Mouse (Mus musculus) stomach, postnatal 0 days (tissue): ENCODE measurements around the gene Ndufs6. TPM values are rescaled to one million over a fixed set of nuclear protein-coding genes. Genes with fewer than 3 reads are reported as not detected.

ENCODE experiments used
- ATAC-seq: fragments of 200-750 bp; cut with Nextera tagmentation; 2 replicates; pipeline ENCODE4 v1.8.0; 2017; ENCODE audit not compliant: low FRiP score, low TSS enrichment
- DNase-seq: peaks from one replicate; pipeline ENCODE4 v3.0.0-alpha.2; 2016; ENCODE audit warnings: low spot score
- H3K27ac ChIP-seq: fragments of 300-500 bp; sonication (generic); replicated peaks from 2 replicates; pipeline ENCODE4 v1.5.1; 2014; ENCODE audit warnings: mild to moderate bottlenecking, control low read depth
- H3K27me3 ChIP-seq: fragments of 300-500 bp; sonication (generic); 2 replicates; pipeline ENCODE4 v1.6.1; 2014; ENCODE audit warnings: low read length; ENCODE audit not compliant: control insufficient read depth, insufficient read depth
- H3K36me3 ChIP-seq: fragments of 300-500 bp; sonication (generic); 2 replicates; pipeline ENCODE4 v1.6.1; 2014; ENCODE audit warnings: low read length, mixed read lengths; ENCODE audit not compliant: control insufficient read depth, insufficient read depth
- H3K4me1 ChIP-seq: fragments of 300-500 bp; sonication (generic); replicated peaks from 2 replicates; pipeline ENCODE4 v1.6.1; 2014; ENCODE audit warnings: antibody characterized with exemption; ENCODE audit not compliant: control insufficient read depth, insufficient read depth
- H3K4me2 ChIP-seq: fragments of 300-500 bp; sonication (generic); replicated peaks from 2 replicates; pipeline ENCODE4 v1.6.1; 2014; ENCODE audit warnings: low read depth, mild to moderate bottlenecking, control low read depth, moderate library complexity
- H3K4me3 ChIP-seq: fragments of 300-500 bp; sonication (generic); 2 replicates; pipeline ENCODE4 v1.5.1; 2014; ENCODE audit warnings: low read depth, low read length, control low read depth
- H3K9ac ChIP-seq: fragments of 300-500 bp; sonication (generic); 2 replicates; pipeline ENCODE4 v1.6.1; 2014; ENCODE audit warnings: mild to moderate bottlenecking, low read length, control low read depth, mixed read lengths
- H3K9me3 ChIP-seq: fragments of 300-500 bp; sonication (generic); 2 replicates; pipeline ENCODE4 v1.6.1; 2016; ENCODE audit warnings: low read length; ENCODE audit not compliant: control insufficient read depth
- CTCF ChIP-seq: IDR thresholded peaks from 2 replicates; pipeline ENCODE4 v1.5.1; 2016; ENCODE audit warnings: antibody characterized with exemption, low read depth, mild to moderate bottlenecking, moderate library complexity
- EP300 ChIP-seq: optimal IDR thresholded peaks from 2 replicates; pipeline ENCODE3; 2016; ENCODE audit warnings: antibody characterized with exemption
- WGBS: fragments of 180-500 bp; shearing (Covaris S2); extraction: QIAGEN DNeasy Blood & Tissue Kit; methylation state at CpG from one replicate; pipeline ENCODE4 v1.1.7; 2014; 5-methylcytosine and 5-hydroxymethylcytosine counted together
- polyA plus RNA-seq: library from polyadenylated mRNA; unstranded; fragments of >200 nt; fragmentation: Nextera tagmentation; extraction: Ambion mirVana; gene quantifications from 2 replicates; pipeline ENCODE4 v1.2.1, GENCODE M21; 2015

The Ndufs6 gene
- polyA plus RNA-seq, 1 experiment from 2014 or later: 421 TPM

DNA sequence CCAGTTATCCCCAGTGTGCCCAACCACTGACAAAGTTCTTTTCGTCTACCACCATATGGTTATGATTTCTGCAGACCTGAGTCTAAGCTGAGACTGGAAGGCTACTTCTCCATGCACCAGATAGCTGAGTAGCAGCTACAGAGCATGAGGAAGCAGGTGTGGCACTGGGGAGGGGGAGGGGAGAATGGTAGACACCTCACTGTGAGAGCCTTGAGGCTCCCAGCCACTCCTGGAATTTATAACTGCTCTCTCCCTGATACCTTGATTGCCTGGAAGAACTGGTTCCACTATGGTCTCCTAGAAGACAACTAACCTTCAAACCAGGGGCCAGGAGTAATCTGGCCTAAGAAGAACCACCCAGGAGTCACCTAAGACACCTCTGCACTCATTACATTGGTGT, 49.1 kb downstream of the Ndufs6 start:
- WGBS: 59% methylated on average over 1 of the region's 1 CpGs
- Histone ChIP-seq H3K9ac (no peak overlapping the region), H3K9me3 (no peaks in the 10 kb centered on the region), H3K36me3 (no peaks in the 10 kb centered on the region), H3K4me3 (no peak overlapping the region), H3K4me1 (no peaks in the 10 kb centered on the region), H3K4me2 (no peak overlapping the region), H3K27ac (no peak overlapping the region), H3K27me3 (peaks cover 2% of the 10 kb centered on the region; the same call in 1 of the 2 replicates)
- ATAC-seq (no peak), DNase-seq (no peak)
- no peak for TF ChIP-seq CTCF
- no peak for TF ChIP-seq EP300

DNA sequence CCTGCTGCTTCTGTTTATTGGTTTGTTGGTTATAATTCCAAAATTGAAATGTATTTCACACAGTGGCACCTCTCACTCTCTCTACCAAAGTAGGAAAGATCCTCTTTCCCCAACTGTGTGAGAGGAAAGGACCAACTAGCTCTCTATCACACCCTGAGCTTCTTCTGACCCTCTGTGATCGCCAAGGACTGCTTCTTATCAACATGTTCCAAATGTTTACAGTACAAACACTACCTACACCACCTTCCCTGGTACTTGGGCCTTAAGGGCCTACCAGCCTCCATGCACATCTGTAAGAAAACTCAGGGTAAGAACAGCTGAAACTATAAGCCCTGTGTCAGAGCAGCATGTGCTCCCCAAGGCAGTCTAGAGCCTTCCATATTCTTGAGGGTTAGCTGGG, 50.5 kb downstream of the Ndufs6 start:
- no peak for TF ChIP-seq EP300
- no peak for TF ChIP-seq CTCF
- H3K4me3 ChIP-seq: no peak overlapping the region
- no peak overlapping the region for H3K9ac ChIP-seq
- no peaks in the 10 kb centered on the region for H3K36me3 ChIP-seq
- no peak for DNase-seq
- ATAC-seq: no peak
- H3K27ac ChIP-seq: no peak overlapping the region
- H3K4me1 ChIP-seq: no peaks in the 10 kb centered on the region
- no peaks in the 10 kb centered on the region for H3K9me3 ChIP-seq
- H3K4me2 ChIP-seq: no peak overlapping the region
- WGBS: 26% methylated on average over 1 of the region's 1 CpGs
- peaks cover 3% of the 10 kb centered on the region; the same call in 1 of the 2 replicates for H3K27me3 ChIP-seq

DNA sequence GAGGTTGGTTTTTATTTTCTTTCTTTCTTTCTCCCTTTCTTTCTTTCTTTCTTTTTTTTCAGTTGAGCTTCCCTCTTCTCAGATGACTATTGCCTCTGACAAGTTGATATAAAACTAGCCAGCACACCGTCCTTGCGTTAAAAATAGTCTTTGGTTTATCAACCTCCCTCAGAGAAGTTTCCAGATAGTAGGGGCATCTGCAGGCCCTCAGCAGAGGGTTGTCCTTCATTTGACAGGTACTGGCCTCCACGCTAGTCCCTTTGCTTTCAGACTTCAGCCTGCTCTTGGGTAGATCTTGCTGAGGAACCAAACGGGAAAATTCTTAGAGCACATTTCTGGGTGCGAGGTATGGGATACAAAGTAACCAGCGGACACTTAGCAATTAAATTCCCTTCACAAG, 51.0 kb downstream of the Ndufs6 start:
- no peaks in the 10 kb centered on the region for H3K9me3 ChIP-seq
- no peak overlapping the region for H3K4me2 ChIP-seq
- no peak overlapping the region for H3K27ac ChIP-seq
- H3K4me1 ChIP-seq: no peaks in the 10 kb centered on the region
- H3K27me3 ChIP-seq: peaks cover 3% of the 10 kb centered on the region; the same call in 1 of the 2 replicates
- no peak overlapping the region for H3K9ac ChIP-seq
- ATAC-seq: no peak
- no peak for TF ChIP-seq EP300
- no peak for TF ChIP-seq CTCF
- no peaks in the 10 kb centered on the region for H3K36me3 ChIP-seq
- DNase-seq: no peak
- 74% methylated on average over 6 of the region's 6 CpGs for WGBS
- no peak overlapping the region for H3K4me3 ChIP-seq

DNA sequence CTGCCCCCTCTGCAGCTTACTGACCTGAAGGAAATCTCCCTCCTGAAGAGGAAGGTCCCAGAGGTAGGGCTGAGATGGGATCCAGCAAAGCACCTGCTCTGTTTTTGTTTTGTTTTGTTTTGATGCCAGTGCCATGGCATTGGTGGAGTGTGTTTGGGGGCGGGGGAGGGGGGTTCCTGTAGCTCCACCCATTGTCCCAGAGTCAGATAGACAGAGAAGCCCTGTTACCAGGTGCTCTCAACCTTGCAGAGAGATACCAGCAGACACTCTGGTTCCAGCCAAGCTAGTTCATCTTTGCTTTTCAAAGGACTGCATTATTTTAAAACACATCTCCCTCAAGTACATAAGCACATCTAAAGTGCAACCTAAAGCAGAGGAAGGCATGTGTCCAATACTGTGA, 54.8 kb downstream of the Ndufs6 start:
- DNase-seq (no peak), ATAC-seq (no peak)
- H3K9me3 ChIP-seq: no peaks in the 10 kb centered on the region
- TF ChIP-seq EP300 (no peak), CTCF (no peak)
- H3K27ac ChIP-seq: no peak overlapping the region
- no peak overlapping the region for H3K4me3 ChIP-seq
- H3K27me3 ChIP-seq: peaks cover 16% of the 10 kb centered on the region
- no peak overlapping the region for H3K4me2 ChIP-seq
- H3K9ac ChIP-seq: no peak overlapping the region
- no peaks in the 10 kb centered on the region for H3K36me3 ChIP-seq
- no peaks in the 10 kb centered on the region for H3K4me1 ChIP-seq
- WGBS: 33% methylated on average over 1 of the region's 1 CpGs

DNA sequence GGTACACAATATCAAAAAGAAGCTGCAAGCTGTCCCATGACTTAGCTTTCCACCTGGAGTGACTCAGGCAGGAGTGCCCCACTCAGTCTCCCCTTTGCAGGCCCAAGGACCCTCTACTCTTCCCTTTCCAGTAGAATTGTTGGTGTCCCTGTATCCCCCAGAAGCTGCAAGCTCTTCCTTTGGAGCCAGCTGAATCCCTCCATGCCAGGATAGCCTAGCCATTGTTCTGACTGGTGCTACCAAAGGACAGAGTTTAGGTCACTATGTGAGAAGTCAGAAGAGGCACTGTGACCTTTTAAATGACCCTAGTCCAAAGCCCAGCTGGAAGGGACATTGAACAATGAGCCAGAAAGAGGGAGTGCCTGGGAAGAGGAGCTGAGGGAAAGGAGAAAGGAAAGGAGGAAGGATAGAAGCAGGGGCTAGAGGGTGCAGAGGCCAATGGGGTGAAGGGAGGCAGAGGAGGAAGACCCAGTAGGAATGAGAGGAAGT, 55.5 kb downstream of the Ndufs6 start:
- no peak for ATAC-seq
- DNase-seq: no peak
- Histone ChIP-seq H3K4me1 (no peaks in the 10 kb centered on the region), H3K9ac (no peak overlapping the region), H3K9me3 (no peaks in the 10 kb centered on the region), H3K4me3 (no peak overlapping the region), H3K4me2 (no peak overlapping the region), H3K27me3 (peaks cover 20% of the 10 kb centered on the region), H3K27ac (no peak overlapping the region), H3K36me3 (no peaks in the 10 kb centered on the region)
- TF ChIP-seq EP300 (no peak), CTCF (no peak)

DNA sequence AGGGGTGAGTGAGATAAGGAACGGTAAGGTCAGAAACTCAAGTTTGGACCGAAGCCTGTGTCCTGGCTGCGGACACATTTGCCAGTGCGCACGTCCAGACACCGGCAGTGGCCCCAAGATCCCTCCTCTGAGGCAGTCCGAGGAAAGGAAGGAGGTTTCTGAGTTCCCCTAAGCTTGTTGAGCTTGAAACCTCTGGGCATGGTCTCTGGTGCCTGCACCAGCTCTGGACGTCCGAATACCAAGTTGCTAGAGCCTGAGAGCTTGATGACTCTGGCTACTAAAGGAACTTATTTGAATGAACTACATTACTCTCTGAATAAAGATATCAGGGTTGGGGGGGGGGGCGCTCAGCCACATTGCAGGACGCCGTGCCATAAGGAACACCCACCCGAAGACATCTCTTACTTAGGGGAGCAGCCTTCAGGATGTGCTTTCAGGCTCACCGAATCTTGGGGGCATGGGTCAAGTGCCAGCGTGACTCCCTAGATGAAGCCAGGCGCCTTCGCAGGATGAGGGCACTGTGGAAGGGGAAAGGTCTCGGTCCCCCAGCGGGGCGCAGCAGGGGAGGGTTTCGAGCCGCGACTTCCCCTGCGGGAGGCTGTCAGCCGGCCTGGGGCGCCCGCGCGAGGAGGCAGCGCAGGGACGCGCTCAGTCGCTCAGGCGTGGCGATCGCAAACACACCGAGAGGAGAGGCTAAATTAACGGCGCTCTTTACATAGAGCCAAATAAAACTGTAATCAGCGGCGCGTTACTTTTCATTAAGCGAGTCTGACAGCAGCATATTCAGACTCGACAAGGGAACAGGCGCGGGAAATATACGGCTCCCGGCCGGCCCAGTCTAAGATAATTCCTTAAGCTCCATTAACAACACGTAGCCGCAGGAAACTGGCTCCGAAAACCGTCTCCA, 56.8 kb downstream of the Ndufs6 start:
- Histone ChIP-seq H3K4me3 (peak overlapping the region; percentile 13), H3K36me3 (no peaks in the 10 kb centered on the region), H3K9me3 (no peaks in the 10 kb centered on the region), H3K4me1 (no peaks in the 10 kb centered on the region), H3K27ac (no peak overlapping the region), H3K4me2 (peak overlapping the region; percentile 32), H3K9ac (no peak overlapping the region), H3K27me3 (peaks cover 20% of the 10 kb centered on the region)
- ATAC-seq (no peak), DNase-seq (no peak)
- WGBS: 1% methylated on average over 53 of the region's 53 CpGs
- no peak for TF ChIP-seq EP300
- TF ChIP-seq CTCF: no peak
